Mouse (Mus musculus) MEL (cell line): ENCODE data around the gene Phf21a. TPM values are rescaled to one million over a fixed set of nuclear protein-coding genes. Genes with fewer than 3 reads are reported as not detected.

Source experiments
- DNase-seq: peaks from one replicate; pipeline ENCODE4 v3.0.0; 2011; ENCODE audit warnings: low read depth, low spot score
- H3K27ac ChIP-seq: 2 replicates; pipeline ENCODE4 v1.5.1; 2012; ENCODE audit warnings: low read depth, mild to moderate bottlenecking, control low read depth, low read length, moderate library complexity; ENCODE audit not compliant: control insufficient read depth
- H3K27me3 ChIP-seq, 2 experiments: fragments of 150-350 bp in 1 of 2; sonication (generic) in 1 of 2; 2 replicates each; pipeline ENCODE4 v1.6.1; 2012; ENCODE audit warnings: low read length in 2 of 2, mild to moderate bottlenecking in 2 of 2, improper control_type of control experiment in 1 of 2, moderate library complexity in 1 of 2; ENCODE audit not compliant: insufficient read depth in 2 of 2, control insufficient read depth in 1 of 2
- H3K36me3 ChIP-seq, 2 experiments: 2 replicates each; pipeline ENCODE4 v1.6.1; 2012 to 2014; ENCODE audit warnings: low read length in 2 of 2, improper control_type of control experiment in 1 of 2, inconsistent platforms in 1 of 2, mild to moderate bottlenecking in 1 of 2; ENCODE audit not compliant: insufficient read depth in 2 of 2, control insufficient read depth in 1 of 2
- H3K4me1 ChIP-seq, 2 experiments: fragments of 150-350 bp in 1 of 2; sonication (generic) in 1 of 2; 2 replicates each; pipeline ENCODE4 v1.6.1; 2012; ENCODE audit warnings: low read length in 2 of 2, improper control_type of control experiment in 1 of 2, mild to moderate bottlenecking in 1 of 2; ENCODE audit not compliant: insufficient read depth in 2 of 2, control insufficient read depth in 1 of 2
- H3K4me3 ChIP-seq, 2 experiments: fragments of 150-350 bp in 1 of 2; sonication (generic) in 1 of 2; 2 replicates each; pipeline ENCODE4 v1.5.1; 2012; ENCODE audit warnings: low read depth in 2 of 2, low read length in 2 of 2, mild to moderate bottlenecking in 2 of 2, moderate library complexity in 2 of 2, control low read depth in 1 of 2, improper control_type of control experiment in 1 of 2; ENCODE audit not compliant: control insufficient read depth in 1 of 2, insufficient read depth in 1 of 2
- H3K79me2 ChIP-seq: 2 replicates; pipeline ENCODE4 v1.6.1; 2012; ENCODE audit warnings: mild to moderate bottlenecking, low read length, moderate library complexity; ENCODE audit not compliant: control insufficient read depth, poor library complexity, insufficient read depth
- H3K9ac ChIP-seq: 2 replicates; pipeline ENCODE4 v1.6.1; 2012; ENCODE audit warnings: low read depth, mild to moderate bottlenecking, control low read depth, low read length, moderate library complexity; ENCODE audit not compliant: control insufficient read depth, poor library complexity, severe bottlenecking
- H3K9me3 ChIP-seq: fragments of 150-350 bp; sonication (generic); replicated peaks from 2 replicates; pipeline ENCODE4 v1.6.1; 2012; ENCODE audit warnings: mild to moderate bottlenecking, low read length, improper control_type of control experiment, moderate library complexity; ENCODE audit not compliant: insufficient read depth
- BHLHE40 ChIP-seq: IDR thresholded peaks from 2 replicates; pipeline ENCODE4 v1.6.1; 2012; ENCODE audit warnings: low read depth, mild to moderate bottlenecking, inconsistent platforms, low read length, improper control_type of control experiment, borderline replicate concordance
- CHD1 ChIP-seq: IDR thresholded peaks from 2 replicates; pipeline ENCODE4 v1.6.1; 2012; ENCODE audit warnings: low read depth, mild to moderate bottlenecking, inconsistent platforms, low read length, improper control_type of control experiment
- CHD2 ChIP-seq: IDR thresholded peaks from 2 replicates; pipeline ENCODE4 v1.6.1; 2011; ENCODE audit warnings: low read length, improper control_type of control experiment
- CTCF ChIP-seq, 3 experiments: IDR thresholded peaks in 2 of 3; conservative IDR thresholded peaks in 1 of 3; 2 replicates each; pipeline ENCODE4 v1.5.1; 2011 to 2012; ENCODE audit warnings: low read length in 3 of 3, low read depth in 2 of 3, mild to moderate bottlenecking in 2 of 3, improper control_type of control experiment in 1 of 3, inconsistent platforms in 1 of 3, mixed read lengths in 1 of 3, moderate library complexity in 1 of 3; ENCODE audit not compliant: control insufficient read depth in 1 of 3, insufficient read depth in 1 of 3, poor library complexity in 1 of 3, severe bottlenecking in 1 of 3
- E2F4 ChIP-seq: IDR thresholded peaks from 2 replicates; pipeline ENCODE4 v1.6.1; 2011; ENCODE audit warnings: low read depth, low read length, improper control_type of control experiment, borderline replicate concordance
- ELF1 ChIP-seq: IDR thresholded peaks from 2 replicates; pipeline ENCODE4 v1.6.1; 2014; ENCODE audit warnings: low read depth, mild to moderate bottlenecking, inconsistent platforms, low read length, improper control_type of control experiment, moderate library complexity
- EP300 ChIP-seq, 2 experiments: IDR thresholded peaks; 2 replicates each; pipeline ENCODE4 v1.6.1; 2011; ENCODE audit warnings: improper control_type of control experiment in 2 of 2, low read length in 2 of 2, low read depth in 1 of 2, mild to moderate bottlenecking in 1 of 2
- ETS1 ChIP-seq: IDR thresholded peaks from 2 replicates; pipeline ENCODE4 v1.6.1; 2012; ENCODE audit warnings: low read depth, mild to moderate bottlenecking, inconsistent platforms, low read length, improper control_type of control experiment, moderate library complexity
- GABPA ChIP-seq: IDR thresholded peaks from 2 replicates; pipeline ENCODE4 v1.6.1; 2012; ENCODE audit warnings: low read depth, mild to moderate bottlenecking, inconsistent platforms, low read length, improper control_type of control experiment, moderate library complexity
- JUND ChIP-seq: IDR thresholded peaks from 2 replicates; pipeline ENCODE4 v1.6.1; 2011; ENCODE audit warnings: low read depth, mild to moderate bottlenecking, improper control_type of control experiment, low read length
- MAFK ChIP-seq: IDR thresholded peaks from 2 replicates; pipeline ENCODE4 v1.6.1; 2011; ENCODE audit warnings: low read depth, mild to moderate bottlenecking, low read length, improper control_type of control experiment, borderline replicate concordance
- MXI1 ChIP-seq: IDR thresholded peaks from 2 replicates; pipeline ENCODE4 v1.6.1; 2011; ENCODE audit warnings: mild to moderate bottlenecking, low read depth, low read length, improper control_type of control experiment
- MYC ChIP-seq: IDR thresholded peaks from 2 replicates; pipeline ENCODE4 v1.6.1; 2011; ENCODE audit warnings: low read depth, mild to moderate bottlenecking, low read length, improper control_type of control experiment, moderate library complexity
- POLR2A ChIP-seq, 2 experiments: IDR thresholded peaks; 2 replicates each; pipeline ENCODE4 v1.6.1; 2011 to 2012; ENCODE audit warnings: low read length in 2 of 2, mild to moderate bottlenecking in 2 of 2, control low read depth in 1 of 2, improper control_type of control experiment in 1 of 2, low read depth in 1 of 2, moderate library complexity in 1 of 2; ENCODE audit not compliant: control insufficient read depth in 1 of 2, insufficient read depth in 1 of 2, poor library complexity in 1 of 2
- RAD21 ChIP-seq: IDR thresholded peaks from 2 replicates; pipeline ENCODE4 v1.6.1; 2011; ENCODE audit warnings: mild to moderate bottlenecking, low read depth, low read length, improper control_type of control experiment
- SIN3A ChIP-seq: IDR thresholded peaks from 2 replicates; pipeline ENCODE4 v1.6.1; 2012; ENCODE audit warnings: low read length, improper control_type of control experiment, inconsistent platforms
- SMC3 ChIP-seq: IDR thresholded peaks from 2 replicates; pipeline ENCODE4 v1.6.1; 2011; ENCODE audit warnings: low read depth, low read length, improper control_type of control experiment
- TBP ChIP-seq: IDR thresholded peaks from 2 replicates; pipeline ENCODE4 v1.8.0; 2011; ENCODE audit warnings: low read depth, low read length, improper control_type of control experiment
- UBTF ChIP-seq: IDR thresholded peaks from 2 replicates; pipeline ENCODE4 v1.6.1; 2012; ENCODE audit warnings: low read depth, mild to moderate bottlenecking, inconsistent platforms, low read length, improper control_type of control experiment, moderate library complexity, borderline replicate concordance; ENCODE audit not compliant: insufficient read depth
- USF1 ChIP-seq: IDR thresholded peaks from 2 replicates; pipeline ENCODE4 v1.6.1; 2014; ENCODE audit warnings: low read depth, mild to moderate bottlenecking, inconsistent platforms, low read length, improper control_type of control experiment, moderate library complexity
- USF2 ChIP-seq, 2 experiments: IDR thresholded peaks; 2 replicates each; pipeline ENCODE4 v1.6.1; 2011 to 2012; ENCODE audit warnings: improper control_type of control experiment in 2 of 2, low read length in 2 of 2, borderline replicate concordance in 1 of 2, inconsistent platforms in 1 of 2, low read depth in 1 of 2, mild to moderate bottlenecking in 1 of 2; ENCODE audit not compliant: insufficient read depth in 1 of 2
- ZC3H11A ChIP-seq: IDR thresholded peaks from 2 replicates; pipeline ENCODE4 v1.6.1; 2012; ENCODE audit warnings: low read depth, mild to moderate bottlenecking, inconsistent platforms, low read length, improper control_type of control experiment
- ZKSCAN1 ChIP-seq: IDR thresholded peaks from 2 replicates; pipeline ENCODE4 v1.6.1; 2012; ENCODE audit warnings: low read depth, mild to moderate bottlenecking, inconsistent platforms, low read length, improper control_type of control experiment, moderate library complexity
- polyA plus RNA-seq, 2 experiments: library from polyadenylated mRNA; stranded (reverse) in 1 of 2; unstranded in 1 of 2; fragments of >175 nt in 1 of 2; fragments of >200 nt in 1 of 2; gene quantifications; 2 replicates each; pipeline versions ENCODE4 v1.2.1 to v1.2.4; 2012; ENCODE audit warnings: low replicate concordance in 2 of 2, low read depth in 1 of 2; ENCODE audit not compliant: insufficient read length in 2 of 2, insufficient read depth in 1 of 2, missing spikeins in 1 of 2
- total RNA-seq: library from RNA; depleted of rRNA; stranded (reverse); fragments of 300-350 nt; gene quantifications from 2 replicates; pipeline ENCODE4 v1.2.3, GENCODE M21; 2012

Phf21a gene
- total and polyA plus RNA-seq, 3 experiments, result 4.7 to 245 (median 15.6) TPM

GRCm38 (mm10) chr2:92316652-92317051, 223.7 kb downstream of the Phf21a start:
- Histone ChIP-seq H3K27me3 (no peaks in the 10 kb centered on the region), H3K27ac (peak overlapping the region; percentile 4; the same call in 1 of the 2 replicates)
- TF ChIP-seq MAFK (no peak), USF1 (no peak), EP300 (IDR thresholded peaks at IDR 0.05; ENCODE audit: low read depth in 1 of 2, low read length in 2 of 2) (no peak), POLR2A (IDR thresholded peaks at IDR 0.05; ENCODE audit: control insufficient read depth in 1 of 2, insufficient read depth in 1 of 2, low read depth in 1 of 2, low read length in 2 of 2, poor library complexity in 1 of 2) (no peak), SIN3A (0 out of 2 replicates have a peak, but pooled peaks have one; percentile 0), ETS1 (no peak), CHD1 (no peak), BHLHE40 (no peak)
- TF ChIP-seq, all 39 proteins: peak for 1
- DNase-seq, result no peak
- Histone ChIP-seq H3K9me3 (no peaks in the 10 kb centered on the region), H3K36me3 (no peaks in the 10 kb centered on the region; a peak in 1 of 4 replicates), H3K4me3 (no peak overlapping the region), H3K9ac (no peak overlapping the region; the same call in 1 of the 2 replicates), H3K79me2 (no peaks in the 10 kb centered on the region), H3K4me1 (no peaks in the 10 kb centered on the region)

- TF ChIP-seq CHD2 (no peak), JUND (no peak), MXI1 (peak; percentile 36; the same call in 1 of the 2 replicates), USF1 (peak; percentile 41; the same call in 1 of the 2 replicates), SIN3A (0 out of 2 replicates have a peak, but pooled peaks have one; percentile 21), TBP (no peak)
- Histone ChIP-seq H3K27ac (no peak overlapping the region; the same call in 1 of the 2 replicates), H3K79me2 (no peaks in the 10 kb centered on the region), H3K36me3 (no peaks in the 10 kb centered on the region; a peak in 1 of 4 replicates), H3K4me3 (no peak overlapping the region), H3K4me1 (no peaks in the 10 kb centered on the region), H3K9me3 (no peaks in the 10 kb centered on the region), H3K9ac (no peak overlapping the region; the same call in 1 of the 2 replicates), H3K27me3 (no peaks in the 10 kb centered on the region)
- DNase-seq, result peak; percentile 15
Observed at GRCm38 (mm10) chr2:92317228-92317627, 224.3 kb downstream of the Phf21a start.

GRCm38 (mm10) chr2:92322669-92323068, 229.8 kb downstream of the Phf21a start:
- no peak overlapping the region for H3K27ac ChIP-seq
- no peaks in the 10 kb centered on the region for H3K27me3 ChIP-seq
- H3K36me3 ChIP-seq, result no peaks in the 10 kb centered on the region
- H3K9me3 ChIP-seq, result no peaks in the 10 kb centered on the region
- H3K4me3 ChIP-seq, result no peak overlapping the region
- peak; percentile 64 for DNase-seq
- no peak overlapping the region for H3K9ac ChIP-seq
- TF ChIP-seq USF2 (IDR thresholded peaks at IDR 0.05; ENCODE audit: borderline replicate concordance in 1 of 2, insufficient read depth in 1 of 2, low read depth in 1 of 2, low read length in 2 of 2) (no peak; a peak in 1 of 4 replicates), USF1 (peak; percentile 86), ZC3H11A (peak; percentile 83), CTCF (IDR thresholded peaks at IDR 0.05 in 2 of 3, conservative IDR thresholded peaks at IDR 0.05 in 1 of 3; ENCODE audit: control insufficient read depth in 1 of 3, insufficient read depth in 1 of 3, low read depth in 2 of 3, low read length in 3 of 3, poor library complexity in 1 of 3, severe bottlenecking in 1 of 3) (peak; percentile 67 to 84 (median 81)), POLR2A (IDR thresholded peaks at IDR 0.05; ENCODE audit: control insufficient read depth in 1 of 2, insufficient read depth in 1 of 2, low read depth in 1 of 2, low read length in 2 of 2, poor library complexity in 1 of 2) (no peak), MYC (no peak), ZKSCAN1 (no peak), SIN3A (peak; percentile 43; the same call in 1 of the 2 replicates), E2F4 (no peak), BHLHE40 (peak; percentile 58; the same call in 1 of the 2 replicates), SMC3 (peak; percentile 90), RAD21 (peak; percentile 86), UBTF (no peak), GABPA (no peak), ELF1 (no peak)
- peaks cover 3 to 4% of the 10 kb centered on the region in 2 experiments; a peak in 3 of 4 replicates for H3K4me1 ChIP-seq
- no peaks in the 10 kb centered on the region for H3K79me2 ChIP-seq
